Mouse (Mus musculus) cerebellum, postnatal 14 days (tissue): ENCODE measurements around the gene Trex1.

Experiments used
- DNase-seq, 2 experiments: peaks; one replicate each; pipeline ENCODE4 v3.0.0; 2021; ENCODE audit warnings: mixed read lengths in 2 of 2

The Trex1 gene

GRCm38 (mm10) chr9:109059136-109059903 is at the start of gene Trex1:
TSS of gene Trex1 (minus strand) at chr9:109059734.
- DNase-seq: peak; percentile 92 to 95

DNA sequence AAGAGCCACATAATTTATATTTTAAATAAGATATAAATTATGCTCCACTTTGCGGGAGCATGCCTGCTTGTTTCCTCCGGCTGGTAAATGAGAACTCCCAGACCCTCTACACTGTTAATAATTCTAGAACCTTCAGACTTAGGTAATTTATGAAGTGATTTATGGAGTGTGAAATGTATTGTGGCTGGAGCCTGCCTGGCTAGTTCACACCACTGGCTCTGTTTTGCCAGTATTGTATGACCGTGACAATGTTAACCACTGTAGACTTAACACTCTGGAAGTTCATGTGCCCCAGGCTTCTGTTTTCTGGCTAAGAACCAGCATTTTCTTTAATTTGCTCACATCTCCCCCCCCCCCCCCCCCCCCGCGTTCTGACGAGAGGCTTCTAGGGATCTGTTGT is 47.8 kb upstream of the Trex1 start:
- DNase-seq: no peak

DNA sequence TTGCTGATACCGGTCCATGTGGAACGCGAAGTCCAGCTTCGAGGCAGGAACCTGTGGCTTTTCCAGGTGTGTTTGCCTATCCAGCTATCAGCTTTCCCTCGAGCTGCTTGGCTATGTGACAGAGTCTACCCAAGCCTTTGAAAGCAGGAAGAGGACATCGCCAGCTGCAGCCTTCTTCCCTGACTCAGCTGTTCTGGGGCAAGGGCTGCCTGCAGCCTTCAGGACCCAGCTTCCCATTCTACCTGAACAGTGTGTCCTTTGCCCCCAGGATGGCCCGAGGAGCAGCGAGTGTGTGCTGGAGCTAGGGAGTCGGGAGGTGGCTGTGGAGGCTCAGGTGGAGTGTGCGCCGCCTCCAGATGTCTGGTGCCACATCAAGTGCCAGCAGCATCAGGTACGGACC is 46.1 kb upstream of the Trex1 start:
- DNase-seq: no peak

DNA sequence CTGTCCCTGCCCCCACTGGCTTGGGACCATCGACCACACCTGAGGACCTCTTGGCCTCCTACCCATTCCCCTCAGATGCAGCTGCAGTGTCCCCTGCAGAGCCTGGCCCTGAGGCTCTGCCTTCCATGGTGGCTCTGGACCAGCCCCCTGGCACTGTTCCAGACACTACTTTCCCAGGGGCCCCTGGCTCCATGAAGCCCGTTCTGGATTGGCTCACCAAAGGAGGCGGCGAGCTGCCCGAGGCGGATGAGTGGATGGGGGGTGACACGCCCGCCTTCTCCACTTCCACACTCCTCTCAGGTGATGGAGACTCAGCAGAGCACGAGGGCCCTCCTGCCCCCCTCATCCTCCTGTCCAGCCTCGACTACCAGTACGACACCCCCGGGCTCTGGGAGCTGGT is 45.5 kb upstream of the Trex1 start:
- peak in 1 of 2 experiments; percentile 46 for DNase-seq

- no peak for DNase-seq
Observed at GRCm38 (mm10) chr9:109104083-109104482, 44.5 kb upstream of the Trex1 start.

DNA sequence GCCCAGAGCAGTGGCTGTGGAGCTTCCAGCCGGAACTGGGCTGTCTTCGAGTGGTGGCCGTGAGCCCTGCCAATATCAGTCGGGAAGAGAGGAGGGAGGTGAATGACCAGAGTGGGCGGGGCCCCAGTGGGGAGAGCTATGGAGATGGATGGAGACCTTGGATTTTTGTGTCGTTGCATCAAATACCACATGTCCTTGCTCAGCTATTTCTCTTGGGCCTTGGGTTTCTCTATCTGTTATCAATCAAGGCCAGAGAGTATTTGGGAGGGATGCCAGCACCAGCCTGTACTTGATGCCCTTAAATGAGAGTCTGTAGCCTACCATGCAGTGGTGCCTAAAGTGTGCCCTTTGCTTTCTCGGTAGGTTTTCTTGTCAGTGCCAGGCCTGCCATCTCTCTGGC is 43.7 kb upstream of the Trex1 start:
- no peak for DNase-seq

GRCm38 (mm10) chr9:109102541-109102940 is 43.0 kb upstream of the Trex1 start:
- no peak for DNase-seq

GRCm38 (mm10) chr9:109101933-109102445 is 42.5 kb upstream of the Trex1 start:
- no peak for DNase-seq

GRCm38 (mm10) chr9:109100307-109100928 is 40.9 kb upstream of the Trex1 start:
- no peak for DNase-seq

DNA sequence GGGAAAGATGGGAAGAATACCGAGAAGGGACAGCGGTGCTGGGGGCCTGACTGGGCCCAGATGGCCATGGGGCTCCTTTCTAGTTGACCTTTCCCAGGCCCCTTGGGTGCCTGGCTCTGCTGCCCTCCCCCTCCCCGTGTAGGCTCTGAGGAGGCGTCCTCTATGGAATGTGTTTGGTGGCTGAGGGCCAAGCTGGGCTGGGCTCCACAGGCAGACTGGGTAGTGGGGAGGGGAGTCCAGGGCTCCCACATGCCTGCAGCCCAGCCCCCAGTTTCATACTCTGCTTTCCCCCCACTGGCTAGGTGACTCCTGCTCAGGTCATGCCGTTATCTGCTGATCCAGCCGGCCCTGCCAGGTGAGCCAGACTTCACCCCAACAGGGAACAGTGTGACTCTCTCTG is 39.4 kb upstream of the Trex1 start:
- peak in 1 of 2 experiments; percentile 44 for DNase-seq

GRCm38 (mm10) chr9:109098366-109098765 is 38.8 kb upstream of the Trex1 start:
- DNase-seq: no peak

DNA sequence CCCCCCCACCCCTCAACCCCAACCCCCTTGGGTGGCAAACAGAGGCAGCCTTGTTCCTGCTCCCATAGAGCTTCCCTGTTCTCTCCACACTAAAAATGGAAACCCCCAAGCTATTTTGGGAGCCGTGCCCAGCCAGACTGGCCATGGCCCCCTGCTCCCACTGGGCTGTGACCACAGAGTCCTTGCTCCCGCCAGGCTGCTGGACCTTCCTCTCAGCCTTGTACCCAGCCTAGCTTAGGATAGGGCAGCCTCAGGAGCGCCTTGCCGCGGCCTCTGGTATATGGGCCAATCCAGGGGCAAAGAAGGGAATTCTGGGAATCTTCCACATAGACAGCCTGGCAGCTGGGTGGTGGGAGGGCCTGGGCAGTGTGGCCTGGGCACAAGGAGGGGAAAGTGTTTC is 38.3 kb upstream of the Trex1 start:
- DNase-seq: peak; percentile 52 to 66

DNA sequence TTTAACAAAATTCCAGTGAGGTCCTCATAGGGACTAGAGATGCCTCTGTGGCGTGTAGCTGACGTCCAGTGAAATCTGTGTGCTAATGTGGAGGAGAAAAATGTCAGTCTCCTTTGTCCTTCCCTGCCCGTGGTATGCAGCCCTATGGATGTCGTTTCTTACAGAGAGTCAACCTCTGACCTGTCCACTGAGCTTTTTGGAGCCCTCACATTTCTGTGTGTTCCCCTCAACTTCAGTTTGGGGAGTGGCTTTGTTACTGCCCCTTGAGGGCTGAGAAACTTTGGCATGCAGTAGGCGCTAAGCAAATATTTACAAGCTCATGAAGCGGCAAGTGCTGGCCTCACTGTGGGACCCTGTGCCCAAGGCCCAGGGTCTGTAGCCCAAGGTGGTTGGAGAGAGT is 37.8 kb upstream of the Trex1 start:
- no peak for DNase-seq

DNA sequence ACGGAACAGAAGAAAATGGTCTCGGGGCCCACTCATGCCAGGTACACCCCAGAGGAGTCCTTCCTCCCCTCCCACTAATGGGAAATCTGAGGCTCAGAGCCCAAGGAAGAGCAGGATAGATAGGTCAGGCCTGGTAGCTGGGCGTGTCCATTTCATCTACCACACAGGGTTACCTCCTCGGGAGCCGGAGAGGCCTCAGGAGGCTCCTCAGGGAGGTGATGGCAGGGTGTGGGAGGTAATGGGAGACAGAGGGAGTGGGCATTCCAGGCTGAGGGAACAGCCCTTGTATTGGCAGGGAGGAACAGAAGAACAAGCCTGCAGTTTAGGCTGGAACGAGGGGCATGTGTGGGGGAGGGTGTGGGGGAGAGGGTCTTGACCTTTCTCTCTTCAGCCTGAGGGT is 37.3 kb upstream of the Trex1 start:
- no peak for DNase-seq

GRCm38 (mm10) chr9:109096251-109096661 is 36.7 kb upstream of the Trex1 start:
- peak in 1 of 2 experiments; percentile 11 for DNase-seq

DNA sequence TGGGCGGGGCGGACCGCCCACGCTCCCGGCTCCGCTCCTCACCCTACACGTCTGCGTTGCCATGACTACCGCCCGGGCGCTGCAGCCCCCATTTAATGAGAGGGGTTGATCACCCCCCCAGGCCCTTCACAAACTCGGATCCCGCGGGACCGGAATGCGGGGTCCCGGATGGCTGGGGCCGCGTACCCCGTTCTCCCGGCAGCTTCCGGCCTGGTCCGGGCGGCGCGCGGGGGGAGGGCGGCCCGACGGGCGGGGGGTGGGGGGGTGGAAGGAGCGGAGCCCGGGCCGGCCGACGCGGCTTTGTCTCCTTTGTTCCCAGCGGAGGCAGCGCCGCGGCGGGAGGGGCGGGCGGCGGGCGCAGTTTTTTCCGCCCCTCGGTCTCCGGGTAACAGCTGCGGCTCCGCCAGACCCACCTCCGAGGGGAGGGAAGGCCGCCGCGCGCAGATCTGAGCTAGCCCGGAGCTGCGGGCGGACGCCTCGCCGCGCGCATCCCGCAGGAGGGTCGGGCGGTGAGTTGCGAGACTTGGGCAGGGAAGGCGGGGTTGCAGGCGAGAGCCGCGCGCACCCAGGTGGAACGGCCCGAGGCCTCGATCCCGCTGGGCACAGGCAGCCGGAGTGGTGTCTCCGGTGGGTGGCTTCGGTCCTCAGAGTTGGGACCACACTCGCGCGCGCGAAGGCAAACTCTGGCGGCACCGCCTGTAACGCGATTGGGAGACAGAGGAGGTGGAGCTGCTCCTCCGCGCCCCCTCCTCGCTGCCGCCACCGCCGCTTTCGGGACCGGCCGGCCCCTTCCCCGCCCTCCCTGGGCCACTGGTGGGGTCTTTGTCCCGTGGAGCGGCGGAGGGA is 35.8 kb upstream of the Trex1 start, which contains the start of gene Plxnb1:
TSS of gene Plxnb1 (plus strand) at position 253 of the 846 bp plus-strand sequence.
- DNase-seq: peak; percentile 75 to 77

GRCm38 (mm10) chr9:109094553-109095136 is 35.1 kb upstream of the Trex1 start:
- DNase-seq: no peak

- DNase-seq: peak in 1 of 2 experiments; percentile 45
Observed at GRCm38 (mm10) chr9:109093786-109094552, 34.4 kb upstream of the Trex1 start.

- DNase-seq: no peak
Observed at GRCm38 (mm10) chr9:109092799-109093198, 33.3 kb upstream of the Trex1 start.

DNA sequence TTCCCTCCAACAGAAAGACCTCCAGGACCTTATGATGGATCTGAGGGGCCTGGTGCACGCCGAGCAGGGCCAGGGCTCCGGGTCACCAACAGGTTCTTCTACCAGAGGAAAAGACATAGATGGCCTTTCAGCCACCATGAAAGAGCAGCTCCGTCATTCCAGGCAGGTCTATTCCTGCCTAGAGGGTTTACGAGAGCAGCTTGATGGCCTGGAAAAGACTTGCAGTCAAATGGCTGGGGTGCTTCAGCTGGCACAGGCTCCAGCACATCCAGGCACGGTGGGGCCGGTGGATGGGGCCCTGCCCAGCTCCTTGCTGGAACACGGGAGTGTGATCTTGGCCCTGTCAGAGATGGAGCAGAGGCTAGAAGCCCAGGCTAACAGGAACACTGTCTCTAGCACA is 32.3 kb upstream of the Trex1 start:
- DNase-seq: no peak

GRCm38 (mm10) chr9:109090446-109090845 is 30.9 kb upstream of the Trex1 start:
- DNase-seq: no peak

DNA sequence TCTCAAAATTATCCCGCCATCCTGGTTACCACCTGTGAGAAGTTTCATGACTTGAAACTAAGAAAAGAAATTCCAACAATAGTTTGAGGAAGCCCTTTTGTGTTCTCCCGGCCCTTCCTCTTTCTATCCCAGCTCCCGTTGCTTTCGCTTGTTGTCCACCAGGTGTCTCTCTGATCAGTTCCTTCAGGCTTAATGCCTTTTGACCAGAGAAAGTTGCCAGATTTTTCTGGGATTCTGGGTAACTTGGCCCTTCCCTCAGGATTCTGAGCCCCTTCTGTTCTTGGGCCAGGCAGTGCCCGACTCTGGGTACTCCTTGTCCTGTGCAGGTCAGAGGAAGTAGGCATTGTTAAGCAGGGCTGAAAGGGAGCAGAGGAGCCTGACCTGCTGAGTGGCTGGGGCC is 28.5 kb upstream of the Trex1 start:
- DNase-seq: peak; percentile 67 to 75
